Mouse (Mus musculus): ENCODE results near the gene Serpina1b. TPM values are rescaled to one million over a fixed set of nuclear protein-coding genes. Genes with fewer than 3 reads are reported as not detected.
A peak's percentile ranks its signal among the peaks of the same experiment; 100 is the strongest.
"Not testable (repeated sequence)": the region's sequence is repeated elsewhere in the genome, so short reads cannot be mapped to it uniquely, and the experiment has no call there.

Serpina1b gene
- total RNA-seq, 2 experiments from 2014 or later = 5.0 TPM; not detected in 1

DNA sequence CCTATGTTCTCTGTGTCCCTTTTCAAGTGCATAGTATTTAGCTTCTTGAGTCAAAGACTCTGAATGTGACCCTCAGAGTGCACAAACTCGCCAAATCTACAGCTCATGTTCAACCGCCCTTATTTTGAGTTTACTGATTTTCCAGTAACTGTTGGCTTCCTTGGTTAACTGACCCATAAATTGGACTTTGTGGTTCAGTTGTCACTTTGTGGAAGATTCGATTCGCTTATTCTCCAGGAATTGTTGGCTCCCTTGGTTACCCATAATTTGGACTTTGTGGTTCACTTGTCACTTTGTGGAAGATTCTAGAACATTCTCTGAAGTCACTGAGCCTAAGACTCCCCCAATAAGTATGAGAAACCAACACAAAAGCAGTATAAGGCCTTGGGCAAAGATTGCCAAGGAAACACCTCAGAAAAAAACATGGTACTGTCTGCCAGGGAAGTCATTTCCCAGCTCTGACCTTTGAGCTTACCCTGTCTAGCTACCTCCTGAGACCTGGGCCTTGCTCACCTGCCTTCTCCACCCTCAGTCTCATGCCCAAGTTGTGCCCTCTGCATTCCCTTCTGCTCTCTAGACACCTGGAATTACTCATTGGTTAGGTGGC is 129.9 kb downstream of the Serpina1b start:
- DNase-seq = no peak

- no peak for DNase-seq
These were observed 134.7 kb downstream of the Serpina1b start, which contains the start of gene Serpina1f for GRCm38 (mm10) chr12:103695429-103695828. Gene Serpina1f, minus strand, starts transcription at chr12:103695529.

- peak in 1 of 2 experiments; percentile 23 for DNase-seq
These were observed 141.9 kb downstream of the Serpina1b start for GRCm38 (mm10) chr12:103688221-103688814.

DNA sequence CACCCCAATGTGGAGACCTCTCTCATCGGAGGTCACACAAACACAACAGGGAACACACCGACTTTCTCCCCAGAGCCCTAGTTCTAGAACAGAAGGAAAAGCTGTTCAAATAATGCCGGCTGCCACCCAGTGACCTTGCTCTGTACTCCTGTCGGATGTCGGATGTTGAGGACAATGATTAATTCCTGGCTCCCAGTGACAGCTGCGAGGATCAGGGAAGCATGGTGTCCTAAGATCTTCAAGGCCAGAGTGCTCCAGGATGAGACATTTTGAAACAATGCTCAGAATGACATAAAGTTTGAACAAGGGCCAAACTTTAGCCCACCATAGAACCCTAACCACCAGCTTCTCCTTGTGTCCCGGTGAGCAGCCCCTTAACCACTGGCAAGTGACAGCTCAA is 143.2 kb downstream of the Serpina1b start:
- peak; percentile 49 to 62 for DNase-seq

- peak in 1 of 2 experiments; percentile 30 for DNase-seq
These were observed 144.1 kb downstream of the Serpina1b start for GRCm38 (mm10) chr12:103686050-103686449.

GRCm38 (mm10) chr12:103685386-103685785 is 144.8 kb downstream of the Serpina1b start:
- DNase-seq = no peak

- no peak for DNase-seq
These were observed 146.4 kb downstream of the Serpina1b start for GRCm38 (mm10) chr12:103683775-103684174.

DNA sequence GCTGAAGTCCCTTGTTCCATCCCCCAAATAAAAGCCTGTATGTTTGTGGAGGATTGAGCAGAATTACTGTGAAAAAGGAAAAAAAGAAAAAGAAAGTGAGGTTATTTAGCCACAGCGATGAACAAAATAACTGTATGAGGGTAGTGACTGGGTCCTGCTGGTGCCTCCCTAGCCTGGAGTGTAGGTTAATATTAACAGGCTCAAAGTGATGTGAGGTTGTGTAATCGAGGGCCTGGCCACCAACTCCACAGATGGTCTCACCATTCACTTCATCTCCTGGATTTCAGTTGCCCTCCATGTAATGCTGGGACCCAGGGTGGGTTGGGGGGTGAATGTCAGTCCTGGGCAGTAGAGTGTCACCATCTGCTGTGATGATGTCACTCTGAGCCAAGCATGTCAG is 148.4 kb downstream of the Serpina1b start:
- no peak for DNase-seq

GRCm38 (mm10) chr12:103681169-103681568 is 149.0 kb downstream of the Serpina1b start:
- no peak for DNase-seq

GRCm38 (mm10) chr12:103679853-103680252 is 150.3 kb downstream of the Serpina1b start:
- DNase-seq = not testable (repeated sequence)

Other genes starting within 250 kb of the Serpina1b start
- gene Serpina10, start 198.9 kb downstream of the Serpina1b start, total RNA-seq (2021) = under 1 TPM; 0.36 to 0.46 TPM
- 1 to 10 TPM in 1 of 2 experiments, under 1 TPM in 1; 0.63 to 3.9 TPM for gene Serpina6, start 173.2 kb downstream of the Serpina1b start, total RNA-seq (2021)
- gene Serpina16, start 154.2 kb downstream of the Serpina1b start, total RNA-seq (2021) = not detected
- not detected for gene Serpina1f, start 134.8 kb downstream of the Serpina1b start, total RNA-seq (2021)
- 1 to 10 TPM in 1 of 2 experiments, not detected in 1; 2.7 TPM for gene Serpina1d, start 56.8 kb downstream of the Serpina1b start, total RNA-seq (2021)
- 1 to 10 TPM in 1 of 2 experiments, not detected in 1; 4.3 TPM for gene Serpina1a, start 33.2 kb upstream of the Serpina1b start, total RNA-seq (2021)
- gene Serpina1c, start 74.5 kb upstream of the Serpina1b start, total RNA-seq (2021) = 1 to 10 TPM in 1 of 2 experiments, not detected in 1; 2.5 TPM
- 1 to 10 TPM in 1 of 2 experiments, under 1 TPM in 1; 0.23 to 8.7 TPM for gene Serpina1e, start 128.6 kb upstream of the Serpina1b start, total RNA-seq (2021)
- gene Serpina11, start 159.6 kb upstream of the Serpina1b start, total RNA-seq (2021) = not detected
- not detected for gene Serpina9, start 183.4 kb upstream of the Serpina1b start, total RNA-seq (2021)
- gene Serpina12, start 214.1 kb upstream of the Serpina1b start, total RNA-seq (2021) = under 1 TPM; 0.26 to 0.33 TPM